ENCODE assay signal across 18 mouse cellular contexts in the genomic region with DNA sequence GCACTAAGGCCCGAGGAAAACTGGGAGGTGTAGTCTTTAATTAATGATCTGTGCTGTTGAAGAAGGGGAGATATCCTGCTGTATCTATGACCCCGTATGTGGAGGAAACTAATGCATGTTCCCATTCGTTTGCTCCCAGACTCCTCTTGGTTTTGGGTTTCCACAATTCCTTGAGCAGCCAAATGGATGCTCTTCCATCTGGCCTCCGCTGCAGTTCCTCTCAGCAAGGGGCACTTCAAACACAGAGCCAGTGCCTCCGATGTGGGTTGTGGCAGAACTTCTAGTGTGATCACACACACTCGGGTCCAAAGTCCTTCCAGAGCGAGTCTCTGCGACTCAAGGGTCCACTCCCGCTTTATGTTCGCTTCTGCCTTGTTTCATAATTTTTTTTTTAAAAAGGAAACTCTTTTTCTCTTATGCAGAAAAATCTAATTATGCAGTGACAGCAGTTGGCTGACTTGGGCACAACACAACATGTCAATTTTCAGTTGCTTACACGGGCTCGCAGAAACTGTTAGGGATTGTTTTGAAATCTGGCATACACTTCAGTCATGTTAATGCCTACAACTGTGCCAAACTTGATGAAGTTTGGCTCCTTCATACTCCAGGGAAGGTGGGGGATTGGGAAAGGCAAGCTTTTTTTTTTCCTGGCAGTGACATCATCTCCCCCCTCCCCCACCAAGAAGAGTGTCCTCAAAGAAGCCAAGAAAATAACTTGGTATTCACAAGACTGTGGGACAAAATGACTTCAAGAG.
A peak's percentile ranks its signal among the peaks of the same experiment; 100 is the strongest.
DNase-seq lines count a peak whose midpoint lies in the region; ATAC-seq and TF ChIP-seq lines count a peak whose summit lies in the region.
"Had no signal": no experiment of that assay in that cellular context is flagged by ENCODE, and none has a peak within 500 bp of the region (broad histone marks: within the 10 kb centered on the region; RNA-seq: fewer than 3 reads in every experiment).

No protein-coding gene starts in this region.

- TF ChIP-seq POLR2A in lung, adult 2 months (IDR thresholded peaks at IDR 0.05; ENCODE audit: borderline replicate concordance, extremely low read depth, low read depth, low read length): no peak

- no peak overlapping the region for H3K9ac ChIP-seq in lung, embryonic 14.5 days
- no peak overlapping the region for H3K9ac ChIP-seq in intestine, postnatal 0 days (ENCODE audit: low read depth, low read length)
- H3K9ac ChIP-seq: liver, postnatal 0 days; stomach, embryonic 15.5 days had no signal

- H3K36me3 ChIP-seq in lung, embryonic 14.5 days (ENCODE audit: insufficient read depth): no peaks in the 10 kb centered on the region
- no peaks in the 10 kb centered on the region for H3K36me3 ChIP-seq in intestine, postnatal 0 days (ENCODE audit: control insufficient read depth, insufficient read depth)
- H3K36me3 ChIP-seq: limb, embryonic 10.5 days; stomach, embryonic 15.5 days had no signal

- no peak overlapping the region for H3K4me3 ChIP-seq in lung, embryonic 14.5 days (ENCODE audit: low read depth, low read length)
- no peak overlapping the region for H3K4me3 ChIP-seq in lung, adult 2 months (replicated peaks; ENCODE audit: extremely low read depth, low read depth, low read length)
- H3K4me3 ChIP-seq in intestine, postnatal 0 days (ENCODE audit: low read depth, low read length): no peak overlapping the region
- H3K4me3 ChIP-seq: limb, embryonic 10.5 days; stomach, embryonic 15.5 days had no signal

- WGBS in lung, embryonic 14.5 days: 49% methylated on average over 12 of the region's 12 CpGs
- 62% methylated on average over 12 of the region's 12 CpGs for WGBS in lung, adult 2 months
- 62% methylated on average over 12 of the region's 12 CpGs for WGBS in intestine, postnatal 0 days

- ATAC-seq in lung, embryonic 14.5 days (ENCODE audit: insufficient read depth): peak; percentile 52; the same call in 1 of the 2 replicates
- ATAC-seq in intestine, postnatal 0 days: no peak
- ATAC-seq: CD4-positive, CD25-positive, alpha-beta regulatory T cell, adult 4 months; inflammation-experienced regulatory T-cells, adult 6 months; liver, postnatal 0 days had no signal

- H3K27me3 ChIP-seq in lung, embryonic 14.5 days (ENCODE audit: insufficient read depth, low read length): no peaks in the 10 kb centered on the region
- H3K27me3 ChIP-seq in intestine, postnatal 0 days (replicated peaks; ENCODE audit: control insufficient read depth, insufficient read depth, low read length): no peaks in the 10 kb centered on the region
- H3K27me3 ChIP-seq: stomach, embryonic 15.5 days had no signal

- no peak overlapping the region for H3K27ac ChIP-seq in lung, embryonic 14.5 days (ENCODE audit: low read depth)
- H3K27ac ChIP-seq in intestine, postnatal 0 days (ENCODE audit: low read depth, low read length): no peak overlapping the region
- H3K27ac ChIP-seq: limb, embryonic 10.5 days; stomach, embryonic 15.5 days had no signal

- peak; percentile 2 to 7 for DNase-seq in frontal cortex, postnatal 36 days (ENCODE audit: low spot score in 2 of 2)
- DNase-seq in frontal cortex, postnatal 14 days (ENCODE audit: low spot score in 2 of 2): no peak
- DNase-seq in lung, embryonic 14.5 days: peak; percentile 72
- no peak for DNase-seq in lung, adult 2 months
- peak; percentile 3 for DNase-seq in fibroblast of lung, adult 2 months (ENCODE audit: low read depth)
- peak; percentile 43 for DNase-seq in lung, postnatal 36 days
- no peak for DNase-seq in gastrocnemius, adult 8-10 months (ENCODE audit: low spot score in 2 of 2)
- DNase-seq: adrenal gland, adult 2 months; cerebellum, adult 18-20 months; kidney, postnatal 25 days; liver, postnatal 0 days; midbrain, embryonic 14.5 days; right cerebral cortex, postnatal 14 days had no signal

- no peaks in the 10 kb centered on the region for H3K9me3 ChIP-seq in lung, embryonic 14.5 days (ENCODE audit: low read depth, low read length)
- no peaks in the 10 kb centered on the region for H3K9me3 ChIP-seq in intestine, postnatal 0 days (ENCODE audit: control insufficient read depth)
- H3K9me3 ChIP-seq: limb, embryonic 10.5 days; stomach, embryonic 15.5 days had no signal

- 0 out of 2 replicates have a peak overlapping the region, but pooled peaks have one; percentile 15 for H3K4me2 ChIP-seq in lung, embryonic 14.5 days
- no peak overlapping the region for H3K4me2 ChIP-seq in intestine, postnatal 0 days (replicated peaks; ENCODE audit: low read depth)
- H3K4me2 ChIP-seq: stomach, embryonic 15.5 days had no signal

- no peaks in the 10 kb centered on the region for H3K4me1 ChIP-seq in lung, embryonic 14.5 days (ENCODE audit: insufficient read depth)
- H3K4me1 ChIP-seq in lung, adult 2 months (ENCODE audit: control insufficient read depth, insufficient read depth, low read length): no peaks in the 10 kb centered on the region
- H3K4me1 ChIP-seq in intestine, postnatal 0 days (replicated peaks; ENCODE audit: control insufficient read depth, insufficient read depth, low read length): no peaks in the 10 kb centered on the region
- H3K4me1 ChIP-seq: stomach, embryonic 15.5 days had no signal

- TF ChIP-seq CTCF in lung, embryonic 14.5 days (IDR thresholded peaks at IDR 0.05; ENCODE audit: low read depth): no peak
- TF ChIP-seq CTCF in lung, adult 2 months (IDR thresholded peaks at IDR 0.05; ENCODE audit: insufficient read depth, low read length): no peak
- TF ChIP-seq CTCF in intestine, postnatal 0 days (IDR thresholded peaks at IDR 0.05; ENCODE audit: low read depth): no peak

Comparison
In these comparisons a context has a peak if more than half of its experiments do, and no peak if none do; other contexts are left out.
1. DNase-seq: peak in frontal cortex, postnatal 36 days (2 of 2), lung, embryonic 14.5 days (single experiment), fibroblast of lung, adult 2 months (single experiment) and lung, postnatal 36 days (single experiment); none in frontal cortex, postnatal 14 days (0 of 2), lung, adult 2 months (single experiment) and gastrocnemius, adult 8-10 months (0 of 2).